Mouse (Mus musculus) cerebellum, adult (tissue): ENCODE measurements around the gene Ginm1.

Source experiments
- ATAC-seq: cut with Nextera tagmentation; 2 replicates; pipeline ENCODE4 v1.9.2; 2017; ENCODE audit warnings: mild to moderate bottlenecking, moderate library complexity, mixed read lengths; ENCODE audit not compliant: insufficient number of reproducible peaks, low FRiP score, low TSS enrichment

Ginm1 gene

GRCm38 (mm10) chr10:7725751-7726500, 66.7 kb downstream of the Ginm1 start, which contains the start of gene Katna1:
TSS of gene Katna1 (plus strand) at chr10:7726000.
- ATAC-seq: peak; percentile 95
